Mouse (Mus musculus) small intestine, adult 2 months (tissue): ENCODE measurements around the gene Ccr7. TPM values are rescaled to one million over a fixed set of nuclear protein-coding genes. Genes with fewer than 3 reads are reported as not detected.
A peak's percentile ranks its signal among the peaks of the same experiment; 100 is the strongest.

ENCODE experiments used
- H3K27ac ChIP-seq: fragments of 200-500 bp; 2 replicates; pipeline ENCODE4 v1.5.1; 2012; ENCODE audit warnings: low read depth, low read length, control low read depth, inconsistent platforms; ENCODE audit not compliant: insufficient read depth
- H3K27me3 ChIP-seq: fragments of 200-500 bp; 2 replicates; pipeline ENCODE4 v1.6.1; 2012; ENCODE audit warnings: mild to moderate bottlenecking, moderate library complexity, low read length, inconsistent platforms; ENCODE audit not compliant: control insufficient read depth, insufficient read depth
- H3K36me3 ChIP-seq: fragments of 200-500 bp; 2 replicates; pipeline ENCODE4 v1.6.1; 2012; ENCODE audit warnings: mild to moderate bottlenecking, low read length, control low read depth, inconsistent platforms; ENCODE audit not compliant: control insufficient read depth, insufficient read depth
- H3K4me1 ChIP-seq: fragments of 200-500 bp; 2 replicates; pipeline ENCODE4 v1.6.1; 2012; ENCODE audit warnings: low read length, inconsistent platforms, mixed read lengths; ENCODE audit not compliant: control insufficient read depth, insufficient read depth, insufficient read length
- H3K4me3 ChIP-seq: fragments of 200-500 bp; 2 replicates; pipeline ENCODE4 v1.5.1; 2012; ENCODE audit warnings: low read depth, mild to moderate bottlenecking, control low read depth, inconsistent platforms, low read length, moderate library complexity
- CTCF ChIP-seq: fragments of 200-500 bp; IDR thresholded peaks from 2 replicates; pipeline ENCODE4 v1.5.1; 2012; ENCODE audit warnings: low read depth, mild to moderate bottlenecking, control low read depth, inconsistent platforms, low read length, moderate library complexity, mixed read lengths; ENCODE audit not compliant: insufficient replicate concordance, insufficient read length; ENCODE audit errors: extremely low read depth
- POLR2A ChIP-seq: fragments of 200-500 bp; IDR thresholded peaks from 2 replicates; pipeline ENCODE4 v1.6.1; 2012; ENCODE audit warnings: low read depth, mild to moderate bottlenecking, control low read depth, inconsistent platforms, low read length, moderate library complexity
- WGBS: fragments of 180-500 bp; shearing (Covaris S2); methylation state at CpG from one replicate; pipeline ENCODE4 v1.1.7; 2018; 5-methylcytosine and 5-hydroxymethylcytosine counted together
- polyA plus RNA-seq: library from polyadenylated mRNA; depleted of rRNA; stranded (reverse); fragments of >200 nt; gene quantifications from 2 replicates; pipeline ENCODE4 v1.2.3, GENCODE M21; 2012

The Ccr7 gene
- polyA plus RNA-seq, 1 experiment, result 4.1 TPM

DNA sequence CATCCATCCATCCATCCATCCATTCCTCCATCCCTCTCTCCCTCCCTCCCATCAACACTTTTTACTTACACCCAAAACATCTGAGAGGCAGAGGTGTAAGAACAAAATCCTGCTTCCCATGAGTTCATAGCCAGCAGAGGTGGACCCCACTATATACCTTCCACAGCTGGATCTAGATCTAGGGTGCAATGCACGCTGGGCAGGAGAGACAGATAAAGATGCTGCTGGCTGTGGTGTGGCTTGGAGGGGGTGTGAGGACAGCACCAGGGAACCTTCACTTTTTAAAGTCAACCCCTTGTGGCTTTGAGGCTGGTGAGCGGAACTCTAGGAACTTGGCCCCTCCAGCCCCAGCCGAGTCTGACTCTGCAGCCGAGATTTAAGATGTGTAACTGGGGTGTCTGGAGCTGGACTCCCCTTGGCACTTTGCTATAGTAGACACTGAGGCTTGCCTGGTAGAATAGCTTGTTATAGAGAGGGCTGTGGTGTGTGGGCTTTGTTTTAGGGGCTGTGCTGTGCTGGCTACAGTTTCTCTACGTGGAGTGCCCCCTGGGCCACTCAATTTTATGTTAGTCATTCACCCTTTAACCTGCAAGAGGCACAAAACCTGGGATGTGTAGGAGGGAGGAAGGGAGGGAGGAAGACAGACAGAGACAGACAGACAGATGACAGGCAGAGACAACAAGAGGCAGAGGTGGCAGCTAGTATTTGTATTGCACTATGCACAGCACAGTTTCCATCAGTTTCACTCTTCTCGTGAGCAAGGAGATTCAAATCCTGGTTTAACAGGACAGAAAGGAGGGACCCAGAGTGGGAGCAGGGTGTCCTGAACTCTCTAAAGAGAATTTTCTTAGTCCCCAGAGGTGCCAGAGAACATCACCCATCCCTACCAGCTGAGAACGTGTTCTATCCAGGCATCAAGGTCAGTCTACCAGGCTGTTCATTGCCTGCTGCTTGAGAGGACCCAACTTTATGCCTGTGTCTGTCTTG lies 817 bp downstream of the Ccr7 start:
- no peaks in the 10 kb centered on the region for H3K27me3 ChIP-seq
- WGBS, result 62% methylated on average over 7 of the region's 7 CpGs
- H3K27ac ChIP-seq, result no peak overlapping the region
- TF ChIP-seq POLR2A (no peak), CTCF (no peak)
- H3K4me3 ChIP-seq, result no peak overlapping the region; the same call in 1 of the 2 replicates
- no peaks in the 10 kb centered on the region for H3K4me1 ChIP-seq
- H3K36me3 ChIP-seq, result no peaks in the 10 kb centered on the region

DNA sequence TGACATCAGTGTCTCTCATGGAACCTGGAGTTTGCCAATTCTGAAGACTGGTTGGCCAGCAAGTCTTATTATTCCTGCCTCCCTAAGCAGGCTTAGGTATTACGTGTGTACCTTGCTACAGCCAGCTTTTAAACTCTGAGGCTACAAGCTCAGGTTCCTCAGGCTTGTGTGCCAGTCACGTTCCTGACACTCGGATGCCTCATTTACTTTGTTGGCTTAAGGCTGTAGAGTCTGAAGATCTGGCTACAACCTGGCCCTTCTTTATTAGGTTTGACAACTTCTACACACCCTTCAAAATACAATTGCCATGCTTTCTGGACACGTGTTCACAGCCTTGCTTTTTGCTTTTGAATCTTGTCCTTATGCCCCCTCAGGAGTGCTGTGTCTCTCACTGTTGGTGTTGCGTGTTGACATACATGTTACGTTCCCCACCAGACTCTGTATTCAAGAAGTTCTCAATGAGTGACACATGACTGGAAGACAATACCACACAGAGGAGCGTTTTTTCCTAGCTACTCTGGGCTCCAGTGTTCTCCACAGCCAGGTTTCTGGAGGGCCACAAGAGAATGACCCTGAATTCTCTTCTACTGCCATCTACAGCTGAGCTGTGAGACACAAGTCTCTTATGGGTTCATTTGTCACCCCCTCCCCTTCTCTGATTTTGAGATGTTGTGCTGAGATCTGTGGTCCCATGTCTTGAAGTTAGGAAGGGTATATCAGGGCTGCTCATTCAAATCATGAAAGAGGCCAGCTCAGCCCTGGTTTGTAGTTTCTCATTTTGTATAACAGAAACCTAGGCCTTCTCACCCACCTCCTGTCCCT lies 2.3 kb downstream of the Ccr7 start:
- Histone ChIP-seq H3K36me3 (no peaks in the 10 kb centered on the region), H3K4me3 (no peak overlapping the region), H3K4me1 (peaks cover 2% of the 10 kb centered on the region), H3K27me3 (no peaks in the 10 kb centered on the region), H3K27ac (no peak overlapping the region)
- no peak for TF ChIP-seq POLR2A
- no peak for TF ChIP-seq CTCF
- WGBS, result 78% methylated on average over 7 of the region's 7 CpGs

DNA sequence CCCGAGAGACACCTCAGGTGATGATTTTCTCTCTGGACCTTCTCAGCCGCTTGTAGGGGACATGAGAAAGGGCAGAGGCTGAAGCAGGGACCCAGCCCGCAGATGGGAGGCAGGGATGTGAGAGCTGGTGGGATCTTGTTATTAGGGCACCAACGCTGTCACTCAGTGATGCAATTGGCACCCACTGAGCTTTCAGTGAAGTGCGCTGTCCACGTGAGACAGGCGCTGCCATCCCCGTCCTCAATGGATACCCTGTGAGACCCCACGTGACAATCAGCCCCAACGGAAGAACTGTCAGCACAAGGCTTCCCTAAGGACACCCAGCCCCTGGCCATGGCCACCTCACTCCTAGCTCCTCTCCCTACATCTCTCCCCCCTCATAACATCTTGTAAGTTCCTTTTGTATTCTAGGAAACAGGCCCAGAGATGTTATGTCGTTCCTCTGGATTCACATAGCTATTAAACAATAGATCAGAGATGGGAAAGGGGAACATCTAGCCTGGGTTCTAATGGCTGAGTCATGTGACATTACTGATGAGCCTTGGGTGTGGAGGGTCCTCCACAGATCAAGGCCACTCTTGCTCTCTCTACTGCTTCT lies 3.4 kb downstream of the Ccr7 start:
- no peak overlapping the region for H3K4me3 ChIP-seq
- TF ChIP-seq CTCF (no peak), POLR2A (no peak)
- H3K27me3 ChIP-seq, result no peaks in the 10 kb centered on the region
- H3K36me3 ChIP-seq, result no peaks in the 10 kb centered on the region
- 67% methylated on average over 11 of the region's 11 CpGs for WGBS
- H3K4me1 ChIP-seq, result peaks cover 2% of the 10 kb centered on the region
- H3K27ac ChIP-seq, result no peak overlapping the region

DNA sequence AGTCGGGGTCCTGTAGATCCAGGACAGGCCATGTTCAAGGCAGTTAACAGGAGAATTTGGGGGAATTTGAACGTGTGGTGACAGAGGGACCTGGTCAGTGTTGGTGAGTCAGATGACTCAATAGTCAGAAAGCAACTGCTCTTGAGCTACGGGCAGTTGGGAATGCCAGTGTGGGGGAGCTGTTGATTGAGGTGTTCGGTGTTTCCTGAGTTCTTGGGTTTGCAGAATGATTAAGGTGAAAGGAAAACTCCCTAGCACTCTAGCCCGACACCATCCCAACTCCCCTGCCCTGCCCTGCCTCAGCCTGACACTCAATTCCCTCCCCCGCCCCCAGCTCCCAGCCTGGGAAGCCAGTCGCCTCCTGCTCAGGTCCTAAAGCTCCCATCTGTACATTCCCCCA lies 4.0 kb downstream of the Ccr7 start:
- Histone ChIP-seq H3K27ac (no peak overlapping the region), H3K27me3 (no peaks in the 10 kb centered on the region), H3K36me3 (no peaks in the 10 kb centered on the region), H3K4me3 (no peak overlapping the region), H3K4me1 (peaks cover 2% of the 10 kb centered on the region)
- no peak for TF ChIP-seq CTCF
- TF ChIP-seq POLR2A, result no peak
- 62% methylated on average over 7 of the region's 7 CpGs for WGBS

- Histone ChIP-seq H3K27me3 (no peaks in the 10 kb centered on the region), H3K27ac (no peak overlapping the region), H3K36me3 (no peaks in the 10 kb centered on the region), H3K4me3 (no peak overlapping the region), H3K4me1 (peaks cover 2% of the 10 kb centered on the region)
- 47% methylated on average over 19 of the region's 19 CpGs for WGBS
- TF ChIP-seq CTCF (peak; percentile 85; the same call in 1 of the 2 replicates), POLR2A (no peak)
These were observed 4.7 kb downstream of the Ccr7 start for GRCm38 (mm10) chr11:99149898-99150757.

DNA sequence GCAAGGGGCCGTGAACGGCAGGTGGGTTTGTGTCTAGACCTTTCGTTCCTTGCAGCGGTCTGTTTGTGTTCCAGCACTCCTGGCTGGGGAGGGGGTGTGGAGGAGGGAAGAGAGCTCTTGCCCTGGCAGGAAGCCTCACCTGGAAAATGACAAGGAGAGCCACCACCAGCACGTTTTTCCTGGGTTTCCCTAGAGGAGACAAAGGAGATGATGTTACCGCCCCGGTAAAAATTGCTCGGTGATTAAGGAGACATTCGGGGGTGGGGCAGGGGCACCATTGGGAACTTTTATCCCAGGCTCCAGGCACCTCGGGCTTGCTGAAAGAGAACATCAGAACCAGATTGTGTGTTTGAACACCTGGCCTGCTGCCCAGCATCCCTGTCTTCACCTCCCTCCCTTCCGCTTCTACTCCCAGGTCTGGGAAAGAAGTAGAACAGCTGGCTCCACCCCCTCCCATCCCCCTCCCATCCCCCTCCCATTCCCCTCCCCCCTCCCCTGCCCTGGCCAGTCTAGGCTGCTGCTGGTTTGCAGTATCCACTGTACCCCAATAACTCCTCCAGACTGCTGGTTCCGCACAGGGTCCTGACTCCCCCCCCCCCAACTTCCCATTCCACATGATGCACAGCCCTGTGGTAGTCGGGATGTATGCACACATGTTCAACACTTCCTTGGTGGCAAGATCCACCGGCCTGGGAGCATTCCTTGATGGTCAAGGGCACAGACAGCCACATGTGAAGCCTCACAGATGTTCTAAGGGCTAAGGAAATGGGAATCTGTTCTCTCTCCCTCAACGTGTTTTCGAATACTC lies 5.8 kb downstream of the Ccr7 start:
- no peak overlapping the region for H3K4me3 ChIP-seq

More for the DNA sequence above, 5.8 kb downstream of the Ccr7 start:
- no peak overlapping the region for H3K27ac ChIP-seq
- peaks cover 7% of the 10 kb centered on the region for H3K4me1 ChIP-seq
- no peaks in the 10 kb centered on the region for H3K27me3 ChIP-seq
- TF ChIP-seq CTCF, result no peak
- TF ChIP-seq POLR2A, result no peak
- WGBS, result 26% methylated on average over 16 of the region's 16 CpGs
- H3K36me3 ChIP-seq, result no peaks in the 10 kb centered on the region
